Mouse (Mus musculus): Measurements from ENCODE around the gene A930009A15Rik. TPM values are rescaled to one million over a fixed set of nuclear protein-coding genes. Genes with fewer than 3 reads are reported as not detected.

A930009A15Rik gene
- polyA plus RNA-seq, 1 experiment: not detected

Other genes with a start within 250 kb of the A930009A15Rik start
- 16.6 and 21.0 TPM in 2 replicates for gene Tmem19, start 207.5 kb upstream of the A930009A15Rik start, polyA plus RNA-seq (2012; rRNA removed)
- 4.3 and 5.6 TPM in 2 replicates for gene Thap2, start 185.5 kb upstream of the A930009A15Rik start, polyA plus RNA-seq (2012; rRNA removed)
- gene Zfc3h1, start 185.0 kb upstream of the A930009A15Rik start, polyA plus RNA-seq (2012; rRNA removed): 26.4 and 30.7 TPM in 2 replicates
- 0.95 and 4.5 TPM in 2 replicates for gene Lgr5, start 17.8 kb downstream of the A930009A15Rik start, polyA plus RNA-seq (2012; rRNA removed)
- 1.7 and 1.8 TPM in 2 replicates for gene Tspan8, start 246.8 kb downstream of the A930009A15Rik start, polyA plus RNA-seq (2012; rRNA removed)